Mouse (Mus musculus) layer of hippocampus, adult 9-11 months (tissue): ENCODE measurements around the gene 6330409D20Rik.
A peak's percentile ranks its signal among the peaks of the same experiment; 100 is the strongest.

Experiments used
- DNase-seq: peaks from one replicate; pipeline ENCODE4 v3.0.0; 2022

Gene 6330409D20Rik

GRCm38 (mm10) chr2:32693823-32694411 lies 46.9 kb downstream of the 6330409D20Rik start:
- DNase-seq: peak; percentile 95

GRCm38 (mm10) chr2:32693282-32693681 lies 47.5 kb downstream of the 6330409D20Rik start:
- no peak for DNase-seq

GRCm38 (mm10) chr2:32692496-32692895 lies 48.3 kb downstream of the 6330409D20Rik start:
- DNase-seq: no peak

GRCm38 (mm10) chr2:32691041-32691440 lies 49.8 kb downstream of the 6330409D20Rik start:
- no peak for DNase-seq

- DNase-seq: peak; percentile 90
Measured at GRCm38 (mm10) chr2:32689420-32689819, 51.4 kb downstream of the 6330409D20Rik start.

GRCm38 (mm10) chr2:32687562-32687961 lies 53.3 kb downstream of the 6330409D20Rik start:
- no peak for DNase-seq

- DNase-seq: no peak
Measured at GRCm38 (mm10) chr2:32686640-32687039, 54.2 kb downstream of the 6330409D20Rik start.

GRCm38 (mm10) chr2:32685807-32686206 lies 55.0 kb downstream of the 6330409D20Rik start:
- DNase-seq: no peak

GRCm38 (mm10) chr2:32684681-32685428 lies 56.0 kb downstream of the 6330409D20Rik start:
- DNase-seq: no peak

- no peak for DNase-seq
Measured at GRCm38 (mm10) chr2:32683701-32684100, 57.1 kb downstream of the 6330409D20Rik start.

- no peak for DNase-seq
Measured at GRCm38 (mm10) chr2:32682721-32683417, 57.9 kb downstream of the 6330409D20Rik start.
